9 mouse cellular contexts compared by ENCODE assay signal in the genomic region with DNA sequence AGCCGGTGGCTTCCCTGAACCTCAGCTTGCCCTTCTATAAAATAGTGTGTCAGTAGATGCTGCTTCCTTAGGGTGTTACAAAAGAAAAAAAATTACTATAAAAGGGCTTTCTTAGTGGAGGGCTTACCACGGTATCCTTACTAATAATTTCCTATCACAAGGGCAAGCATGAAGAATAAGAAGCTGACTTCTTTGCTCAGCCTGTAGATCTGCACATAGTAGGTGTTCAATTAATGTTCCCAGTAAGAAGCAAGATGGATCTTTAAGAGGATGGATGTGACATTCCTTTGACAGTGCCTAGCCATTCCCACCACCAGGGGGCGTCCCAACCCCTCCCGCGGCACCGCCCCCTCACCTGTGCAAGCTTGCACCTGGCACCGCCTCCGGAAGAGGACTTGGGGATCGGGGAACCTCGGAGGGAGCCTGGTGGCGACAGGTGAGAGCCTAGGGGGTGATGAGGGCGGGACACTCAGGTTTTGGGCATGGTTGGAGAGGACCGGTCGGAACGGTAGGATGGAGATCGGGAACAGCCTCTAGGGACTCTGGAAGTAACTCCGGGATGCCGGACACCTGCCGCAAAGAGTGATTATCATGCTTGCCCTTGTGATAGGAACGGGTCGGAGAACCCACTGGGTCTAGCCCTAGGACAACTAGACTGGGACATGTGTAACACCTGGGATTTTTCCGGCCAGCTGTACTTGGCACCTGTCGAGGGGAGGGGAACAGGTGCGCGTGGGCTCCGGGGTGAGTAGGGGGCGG. TPM values are rescaled to one million over a fixed set of nuclear protein-coding genes. Genes with fewer than 3 reads are reported as not detected.
A peak's percentile ranks its signal among the peaks of the same experiment; 100 is the strongest.
DNase-seq lines count a peak whose midpoint lies in the region; ATAC-seq and TF ChIP-seq lines count a peak whose summit lies in the region.
"Had no signal": no experiment of that assay in that cellular context is flagged by ENCODE, and none has a peak within 500 bp of the region (broad histone marks: within the 10 kb centered on the region; RNA-seq: fewer than 3 reads in every experiment).

Bicdl2 (plus strand) TSS at position 390 of the 759 bp plus-strand sequence.

- H3K9me3 ChIP-seq in heart, embryonic 13.5 days: no peaks in the 10 kb centered on the region
- H3K9me3 ChIP-seq: neural tube, embryonic 13.5 days had no signal

- no peak for DNase-seq in layer of hippocampus, adult 2 months (ENCODE audit: low spot score in 2 of 2)
- no peak for DNase-seq in layer of hippocampus, adult 8-10 months (ENCODE audit: low spot score in 2 of 2)
- DNase-seq in adrenal gland, postnatal 10 days: peak; percentile 75
- DNase-seq in kidney, postnatal 25 days: peak; percentile 86 to 89
- peak; percentile 76 to 78 for DNase-seq in lung, postnatal 4 days
- DNase-seq in right cerebral cortex, postnatal 14 days: no peak
- DNase-seq in embryo, embryonic 11 days: no peak

- peak within 1 kb of the TSS; percentile 54 for H3K4me2 ChIP-seq in heart, embryonic 13.5 days
- H3K4me2 ChIP-seq: neural tube, embryonic 13.5 days had no signal

- 6% methylated on average over 27 of the region's 27 CpGs for WGBS in heart, embryonic 13.5 days

- H3K36me3 ChIP-seq in heart, embryonic 13.5 days: no peaks in the 10 kb centered on the region
- H3K36me3 ChIP-seq: neural tube, embryonic 13.5 days had no signal

- peaks cover 14% of the 10 kb centered on the region for H3K4me1 ChIP-seq in heart, embryonic 13.5 days

- no peak within 1 kb of the TSS for H3K27ac ChIP-seq in layer of hippocampus, adult 2 months
- H3K27ac ChIP-seq in heart, embryonic 13.5 days (replicated peaks): no peak within 1 kb of the TSS
- H3K27ac ChIP-seq: neural tube, embryonic 13.5 days had no signal

- H3K27me3 ChIP-seq in heart, embryonic 13.5 days (replicated peaks): peaks cover 70% of the 10 kb centered on the region

- TF ChIP-seq CTCF in layer of hippocampus, adult 2 months (conservative IDR thresholded peaks at IDR 0.05): peak; percentile 80

- H3K9ac ChIP-seq in heart, embryonic 13.5 days: 0 out of 2 replicates have a peak within 1 kb of the TSS, but pooled peaks have one; percentile 33
- H3K9ac ChIP-seq: neural tube, embryonic 13.5 days had no signal

- no peak for ATAC-seq in heart, embryonic 13.5 days (ENCODE audit: extremely low read depth, insufficient number of reproducible peaks, low FRiP score, low TSS enrichment)

- H3K4me3 ChIP-seq in layer of hippocampus, adult 2 months: no peak within 1 kb of the TSS
- peak within 1 kb of the TSS; percentile 32 for H3K4me3 ChIP-seq in heart, embryonic 13.5 days
- H3K4me3 ChIP-seq: neural tube, embryonic 13.5 days had no signal

RNA-seq across cellular contexts. Expression of gene Bicdl2, which starts in this region (rescaled TPM):
- total RNA-seq in layer of hippocampus, adult 2 months (2021): not detected
- not detected for total RNA-seq in layer of hippocampus, adult 8-10 months (2022)
- total RNA-seq in adrenal gland, postnatal 10 days (2021): not detected
- 0.17 and 0.41 TPM in 2 replicates for polyA plus RNA-seq in heart, embryonic 13.5 days (2015; fragmentation: Nextera tagmentation; extraction: Ambion mirVana)
- polyA plus RNA-seq: neural tube, embryonic 13.5 days had no signal

Comparison
In these comparisons a context has a peak if more than half of its experiments do, and no peak if none do; other contexts are left out.
1. Peak in DNase-seq in adrenal gland, postnatal 10 days; RNA of the gene not detected or under 1 TPM.
2. DNase-seq: peak in kidney, postnatal 25 days (2 of 2) and lung, postnatal 4 days (2 of 2); none in layer of hippocampus, adult 2 months (0 of 2), layer of hippocampus, adult 8-10 months (0 of 2), right cerebral cortex, postnatal 14 days (single experiment) and embryo, embryonic 11 days (single experiment).